Mouse (Mus musculus) brown adipose tissue, adult 24 weeks (tissue): ENCODE measurements around the gene Gm4724. TPM values are rescaled to one million over a fixed set of nuclear protein-coding genes. Genes with fewer than 3 reads are reported as not detected.
"Not testable (repeated sequence)": the region's sequence is repeated elsewhere in the genome, so short reads cannot be mapped to it uniquely, and the experiment has no call there.

ENCODE experiments used
- H3K27ac ChIP-seq: fragments of 200-500 bp; replicated peaks from 2 replicates; pipeline ENCODE4 v1.5.1; 2012; ENCODE audit warnings: low read depth, mild to moderate bottlenecking, low read length
- H3K4me1 ChIP-seq: fragments of 200-500 bp; 2 replicates; pipeline ENCODE4 v1.6.1; 2012; ENCODE audit warnings: low read length, mixed read lengths; ENCODE audit not compliant: control insufficient read depth, insufficient read depth, insufficient read length
- H3K4me3 ChIP-seq: fragments of 200-500 bp; 2 replicates; pipeline ENCODE4 v1.5.1; 2012; ENCODE audit warnings: low read depth, mild to moderate bottlenecking, low read length, moderate library complexity; ENCODE audit not compliant: insufficient read depth
- polyA plus RNA-seq: library from polyadenylated mRNA; stranded (reverse); fragments of >200 nt; gene quantifications from 2 replicates; pipeline ENCODE4 v1.2.4, GENCODE M21; 2012; ENCODE audit not compliant: missing spikeins, insufficient read depth, insufficient read length

Gm4724 gene
- 11.3 TPM in 1 of 2 replicates, not detected in the other for polyA plus RNA-seq

DNA sequence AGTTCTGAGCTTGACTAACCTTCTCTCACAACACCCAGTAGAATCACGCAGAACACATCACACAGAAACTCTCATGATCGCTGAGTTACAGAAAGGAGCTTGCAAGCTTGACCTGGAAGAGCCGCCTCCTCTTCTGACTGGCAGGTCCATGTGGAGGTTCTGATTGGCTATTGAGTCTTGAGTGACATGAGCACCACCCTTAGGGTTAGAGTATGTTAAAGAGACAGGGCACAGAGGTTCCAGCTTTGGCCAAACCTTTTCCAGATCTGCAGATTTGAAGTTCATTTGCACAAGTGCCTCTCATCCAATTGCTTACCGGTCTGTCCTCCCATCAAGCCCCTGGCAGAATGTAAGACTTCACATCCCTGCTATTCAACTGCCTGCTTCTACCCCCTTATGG lies at the start of gene Gm4724:
Gene Gm4724 (minus strand): TSS at position 101 of the 400 bp plus-strand sequence.
- H3K27ac ChIP-seq, H3K4me3 ChIP-seq, H3K4me1 ChIP-seq: not testable (repeated sequence)

- not testable (repeated sequence) for H3K4me1 ChIP-seq, H3K4me3 ChIP-seq, H3K27ac ChIP-seq
Observed at GRCm38 (mm10) chr2:175469685-175470084, 34.1 kb upstream of the Gm4724 start, which contains the start of gene Zfp965. Zfp965 (plus strand) TSS chr2:175469985.

Other genes with a start within 250 kb of the Gm4724 start
- 3.7 and 8.2 TPM in 2 replicates for gene Gm14391, start 228.9 kb downstream of the Gm4724 start, polyA plus RNA-seq
- gene Gm14440, start 160.7 kb downstream of the Gm4724 start, polyA plus RNA-seq = 8.0 and 11.8 TPM in 2 replicates
- 29.6 and 34.6 TPM in 2 replicates for gene Gm4631, start 97.6 kb downstream of the Gm4724 start, polyA plus RNA-seq
- gene Zfp968, start 63.4 kb downstream of the Gm4724 start, polyA plus RNA-seq = 2.6 and 3.3 TPM in 2 replicates
- 2.9 and 8.4 TPM in 2 replicates for gene Zfp965, start 34.2 kb upstream of the Gm4724 start, polyA plus RNA-seq
- not detected in 2 replicates for gene Gm11007, start 208.2 kb upstream of the Gm4724 start, polyA plus RNA-seq